Mouse (Mus musculus) G1E (cell line): ENCODE data around the gene Slc24a3. TPM values are rescaled to one million over a fixed set of nuclear protein-coding genes. Genes with fewer than 3 reads are reported as not detected.

Experiments used
- ATAC-seq: 2 replicates; pipeline ENCODE4 v1.8.0; 2016; ENCODE audit warnings: mild to moderate bottlenecking; ENCODE audit not compliant: insufficient number of reproducible peaks, poor library complexity, low FRiP score, severe bottlenecking; ENCODE audit errors: extremely low read depth
- DNase-seq: peaks from one replicate; pipeline ENCODE4 v3.0.0; 2012; ENCODE audit warnings: low spot score
- H3K27me3 ChIP-seq: 2 replicates; pipeline ENCODE4 v1.6.1; 2012; ENCODE audit warnings: mild to moderate bottlenecking, low read length, inconsistent platforms; ENCODE audit not compliant: insufficient read depth
- H3K36me3 ChIP-seq: replicated peaks from 2 replicates; pipeline ENCODE3; 2012; ENCODE audit warnings: mild to moderate bottlenecking, inconsistent platforms
- H3K4me1 ChIP-seq: 2 replicates; pipeline ENCODE4 v1.6.1; 2012; ENCODE audit warnings: low read depth, low read length, inconsistent platforms, mixed read lengths; ENCODE audit not compliant: insufficient read depth
- H3K4me3 ChIP-seq: 2 replicates; pipeline ENCODE4 v1.5.1; 2012; ENCODE audit warnings: low read depth, mild to moderate bottlenecking, inconsistent platforms, low read length, moderate library complexity, mixed read lengths
- H3K9me3 ChIP-seq: replicated peaks from 2 replicates; pipeline ENCODE4 v1.6.1; 2012; ENCODE audit warnings: inconsistent platforms
- CTCF ChIP-seq: IDR thresholded peaks from 2 replicates; pipeline ENCODE4 v1.5.1; 2012; ENCODE audit warnings: low read depth, low read length, inconsistent platforms, mixed read lengths
- GATA1 ChIP-seq: IDR thresholded peaks from 2 replicates; pipeline ENCODE4 v1.6.1; 2012; ENCODE audit warnings: borderline replicate concordance, low read length, inconsistent platforms, mixed read lengths
- GATA2 ChIP-seq: IDR thresholded peaks from 2 replicates; pipeline ENCODE4 v1.6.1; 2012; ENCODE audit warnings: low read depth, low read length, inconsistent platforms, borderline replicate concordance
- POLR2AphosphoS5 ChIP-seq: IDR thresholded peaks from 2 replicates; pipeline ENCODE4 v1.6.1; 2012; ENCODE audit warnings: low read depth, low read length, inconsistent platforms; ENCODE audit not compliant: insufficient replicate concordance
- TAL1 ChIP-seq: conservative IDR thresholded peaks from 2 replicates; pipeline ENCODE4 v1.6.1; 2012; ENCODE audit warnings: low read depth, low read length, inconsistent platforms, mixed read lengths
- polyA plus RNA-seq: library from polyadenylated mRNA; stranded (reverse); fragments of >175 nt; gene quantifications from 2 replicates; pipeline ENCODE4 v1.2.3, GENCODE M21; 2012
- total RNA-seq, 2 experiments: library from RNA; stranded (forward) in 1 of 2; stranded (reverse) in 1 of 2; fragments of 200-1000 nt in 1 of 2; fragments of >200 nt in 1 of 2; fragmentation: Nextera tagmentation in 1 of 2; gene quantifications; 2 replicates each; pipeline ENCODE4 v1.2.3; 2014 to 2017

The Slc24a3 gene
- total and polyA plus RNA-seq, 3 experiments = 0.16 TPM; not detected in 2

DNA sequence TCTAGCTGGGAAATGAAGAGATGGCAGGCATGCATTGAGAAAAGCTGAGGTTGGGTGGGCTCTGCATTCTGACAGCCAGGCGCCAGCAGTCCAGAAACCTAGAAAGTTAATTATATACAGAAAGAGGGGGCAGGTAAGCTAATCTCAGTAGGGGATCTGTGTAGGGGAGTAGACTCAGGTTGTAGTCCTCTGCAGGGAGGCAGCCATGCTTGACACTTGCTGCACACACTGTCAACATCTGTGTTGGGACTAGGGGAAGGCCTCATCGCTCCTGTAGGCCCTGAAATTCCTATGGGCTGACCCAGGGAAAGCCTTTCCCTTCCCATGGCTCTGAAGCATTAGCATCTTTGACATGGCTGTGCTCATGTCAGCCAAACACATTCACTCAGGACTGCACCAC is 496.8 kb downstream of the Slc24a3 start:
- no peaks in the 10 kb centered on the region for H3K4me1 ChIP-seq
- TF ChIP-seq TAL1 (no peak), GATA1 (no peak), CTCF (no peak), POLR2AphosphoS5 (no peak), GATA2 (no peak)
- H3K27me3 ChIP-seq = no peaks in the 10 kb centered on the region
- no peaks in the 10 kb centered on the region for H3K36me3 ChIP-seq
- DNase-seq (no peak), ATAC-seq (no peak)
- H3K4me3 ChIP-seq = no peak overlapping the region
- peaks cover 45% of the 10 kb centered on the region for H3K9me3 ChIP-seq

DNA sequence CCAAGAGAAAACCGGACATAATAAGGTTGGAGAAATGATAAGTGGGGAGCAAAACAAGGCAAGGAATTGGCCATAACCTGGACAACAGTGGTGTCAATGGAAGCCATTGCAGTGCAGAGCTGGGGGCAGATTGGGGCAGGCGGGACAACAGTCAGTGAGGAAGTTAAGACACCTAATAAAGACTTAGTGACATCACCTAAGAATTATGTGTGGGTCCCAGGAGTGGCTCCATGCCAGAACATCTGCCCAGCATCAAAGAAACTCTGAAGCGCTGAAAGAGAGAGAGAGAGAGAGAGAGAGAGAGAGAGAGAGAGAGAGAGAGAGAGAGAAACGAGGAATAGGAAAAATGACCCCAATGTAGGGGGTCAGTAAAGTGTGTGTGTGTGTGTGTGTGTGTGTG is 500.6 kb downstream of the Slc24a3 start:
- peaks cover 54% of the 10 kb centered on the region for H3K9me3 ChIP-seq
- TF ChIP-seq GATA1 (no peak), POLR2AphosphoS5 (no peak), CTCF (no peak), TAL1 (no peak), GATA2 (no peak)
- no peak overlapping the region for H3K4me3 ChIP-seq
- H3K27me3 ChIP-seq = no peaks in the 10 kb centered on the region
- H3K36me3 ChIP-seq = no peaks in the 10 kb centered on the region
- ATAC-seq (no peak), DNase-seq (no peak)
- H3K4me1 ChIP-seq = no peaks in the 10 kb centered on the region

DNA sequence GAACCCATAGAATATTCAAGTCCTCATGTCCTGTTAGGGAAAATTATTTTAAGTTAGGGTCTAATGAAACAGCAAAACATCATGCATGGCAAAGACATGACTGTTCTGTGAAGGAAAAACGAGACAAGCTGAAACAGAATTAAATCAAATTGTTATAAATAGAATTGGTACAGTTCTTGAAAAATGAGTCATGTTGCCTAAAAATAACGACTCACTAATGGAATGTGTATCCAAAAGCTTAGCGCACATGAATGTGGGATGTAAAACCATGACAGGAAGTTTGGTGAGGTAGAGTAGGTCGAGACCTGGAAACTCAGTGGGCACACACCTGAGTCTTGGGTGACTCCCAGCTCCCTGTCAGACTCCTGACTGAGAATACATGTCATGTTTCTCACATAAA is 502.6 kb downstream of the Slc24a3 start:
- H3K9me3 ChIP-seq = peaks cover 54% of the 10 kb centered on the region
- H3K27me3 ChIP-seq = no peaks in the 10 kb centered on the region
- no peak for TF ChIP-seq GATA1
- no peak for TF ChIP-seq POLR2AphosphoS5
- TF ChIP-seq GATA2 = no peak
- no peak for TF ChIP-seq TAL1
- TF ChIP-seq CTCF = no peak
- H3K4me3 ChIP-seq = no peak overlapping the region
- DNase-seq = no peak
- no peaks in the 10 kb centered on the region for H3K4me1 ChIP-seq
- no peak for ATAC-seq
- H3K36me3 ChIP-seq = no peaks in the 10 kb centered on the region

DNA sequence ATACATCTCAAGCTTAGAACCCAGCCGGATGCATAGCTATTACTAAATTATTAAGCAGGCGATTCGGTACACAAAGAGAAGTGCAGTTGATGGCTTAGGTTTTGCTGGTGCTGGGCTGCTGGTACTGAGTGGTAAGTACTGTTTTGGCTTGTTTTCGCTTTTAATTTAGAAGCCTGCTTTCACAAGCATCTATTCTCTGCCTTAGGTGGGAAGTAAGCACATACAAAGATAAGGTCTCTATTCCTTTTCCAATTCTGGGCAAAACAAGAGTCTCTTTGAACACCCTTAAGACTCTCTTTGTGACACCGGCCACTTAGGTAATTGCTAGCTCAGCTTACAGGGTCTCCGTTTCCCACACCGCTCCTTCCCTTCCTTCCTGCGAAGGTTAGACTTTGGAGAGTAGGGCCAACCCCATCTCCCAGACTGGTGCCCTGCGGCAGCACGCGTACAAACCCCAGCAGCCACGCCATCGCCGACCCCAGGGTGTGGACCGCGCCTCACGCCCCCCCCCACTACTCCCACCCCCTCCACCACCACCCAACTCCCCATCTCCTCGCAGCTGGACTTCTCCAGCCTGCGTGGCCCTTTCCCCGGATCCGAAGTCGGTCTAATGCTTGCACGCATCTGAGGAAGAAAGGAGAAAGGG is 507.1 kb downstream of the Slc24a3 start:
- no peak for DNase-seq
- Histone ChIP-seq H3K4me3 (no peak overlapping the region), H3K27me3 (no peaks in the 10 kb centered on the region), H3K9me3 (peaks cover 63% of the 10 kb centered on the region), H3K36me3 (no peaks in the 10 kb centered on the region), H3K4me1 (no peaks in the 10 kb centered on the region)
- TF ChIP-seq TAL1 (no peak), GATA1 (no peak), GATA2 (no peak), CTCF (no peak), POLR2AphosphoS5 (no peak)
- no peak for ATAC-seq

DNA sequence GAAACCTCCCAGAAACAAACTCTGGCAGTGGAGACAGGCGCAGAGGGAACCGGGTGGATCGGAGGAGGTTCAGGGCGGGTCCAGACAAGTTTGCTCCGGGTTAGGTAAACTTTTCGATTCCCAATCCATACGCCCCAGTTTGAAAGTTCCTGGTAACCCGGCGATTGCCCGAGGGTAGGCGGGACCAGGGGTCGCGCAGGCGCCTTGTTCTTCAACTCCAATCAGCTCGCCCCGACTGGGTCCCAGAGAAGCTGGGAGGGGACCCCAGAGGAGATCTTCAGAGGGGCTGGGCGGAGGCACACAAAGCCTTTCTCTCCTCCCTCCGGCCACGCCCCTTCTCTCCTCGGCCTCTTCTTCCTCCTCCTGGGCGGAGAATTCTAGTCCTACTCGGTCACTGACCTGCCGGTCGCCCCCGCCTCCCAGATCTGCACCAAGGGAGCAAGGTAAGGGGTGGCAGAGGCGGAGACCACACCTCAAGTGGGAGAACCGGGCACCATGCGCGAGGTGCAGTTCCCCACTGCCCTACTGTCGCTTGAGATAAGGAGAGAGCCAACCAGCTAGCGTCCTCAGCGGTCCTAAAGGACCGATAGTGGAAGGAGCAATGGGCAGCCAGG is 507.7 kb downstream of the Slc24a3 start, which contains the start of gene Rin2:
Rin2 (plus strand) TSS at position 74 of the 614 bp plus-strand sequence.
- H3K4me3 ChIP-seq = no peak within 1 kb of the TSS; the same call in 1 of the 2 replicates
- ATAC-seq (no peak), DNase-seq (no peak)
- H3K4me1 ChIP-seq = no peaks in the 10 kb centered on the region
- peaks cover 65% of the 10 kb centered on the region for H3K9me3 ChIP-seq
- H3K36me3 ChIP-seq = no peaks in the 10 kb centered on the region
- no peaks in the 10 kb centered on the region for H3K27me3 ChIP-seq
- TF ChIP-seq TAL1 (no peak), GATA2 (no peak), GATA1 (no peak), POLR2AphosphoS5 (no peak), CTCF (no peak)

GRCm38 (mm10) chr2:145675756-145676543 is 508.4 kb downstream of the Slc24a3 start:
- H3K36me3 ChIP-seq = no peaks in the 10 kb centered on the region
- no peak for DNase-seq
- TF ChIP-seq CTCF (no peak), GATA2 (no peak), GATA1 (no peak), POLR2AphosphoS5 (no peak), TAL1 (no peak)
- ATAC-seq = no peak
- H3K27me3 ChIP-seq = no peaks in the 10 kb centered on the region
- no peak overlapping the region; the same call in 1 of the 2 replicates for H3K4me3 ChIP-seq
- H3K4me1 ChIP-seq = no peaks in the 10 kb centered on the region
- H3K9me3 ChIP-seq = peaks cover 66% of the 10 kb centered on the region
